Mouse (Mus musculus) adrenal gland, postnatal 36 days (tissue): ENCODE measurements around the gene Erbb2. TPM values are rescaled to one million over a fixed set of nuclear protein-coding genes. Genes with fewer than 3 reads are reported as not detected.

Experiments used
- DNase-seq, 2 experiments: peaks; one replicate each; pipeline ENCODE4 v3.0.0; 2021; ENCODE audit warnings: mixed read lengths in 1 of 2
- total RNA-seq, 2 experiments: library from RNA; stranded (reverse); gene quantifications; 2 replicates each; pipeline ENCODE4 v1.2.3; 2021

Erbb2 gene
- total RNA-seq, 2 experiments from 2014 or later, result 4.2 to 4.7 TPM

GRCm38 (mm10) chr11:98418939-98419547 lies 6.8 kb downstream of the Erbb2 start:
- DNase-seq, result no peak

DNA sequence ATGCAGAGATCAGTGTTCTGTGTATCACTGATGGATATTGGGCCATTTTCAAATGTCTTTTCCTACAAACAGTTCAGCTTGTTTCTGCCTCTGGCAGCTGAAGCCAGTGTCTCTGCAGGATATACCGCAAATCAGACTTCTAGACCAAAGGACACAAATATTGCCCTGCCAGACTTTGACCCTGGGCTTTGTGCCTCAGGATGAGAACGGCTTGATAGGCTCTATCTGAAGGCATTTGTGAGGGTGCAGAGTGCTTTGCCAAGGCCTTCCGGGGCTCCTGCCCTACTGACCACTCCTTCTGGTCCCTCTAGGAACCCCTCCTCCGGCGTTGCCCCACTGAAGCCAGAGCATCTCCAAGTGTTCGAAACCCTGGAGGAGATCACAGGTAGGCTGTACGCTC lies 14.3 kb downstream of the Erbb2 start:
- no peak for DNase-seq

- no peak for DNase-seq
Observed at GRCm38 (mm10) chr11:98428436-98428835, 16.2 kb downstream of the Erbb2 start.

DNA sequence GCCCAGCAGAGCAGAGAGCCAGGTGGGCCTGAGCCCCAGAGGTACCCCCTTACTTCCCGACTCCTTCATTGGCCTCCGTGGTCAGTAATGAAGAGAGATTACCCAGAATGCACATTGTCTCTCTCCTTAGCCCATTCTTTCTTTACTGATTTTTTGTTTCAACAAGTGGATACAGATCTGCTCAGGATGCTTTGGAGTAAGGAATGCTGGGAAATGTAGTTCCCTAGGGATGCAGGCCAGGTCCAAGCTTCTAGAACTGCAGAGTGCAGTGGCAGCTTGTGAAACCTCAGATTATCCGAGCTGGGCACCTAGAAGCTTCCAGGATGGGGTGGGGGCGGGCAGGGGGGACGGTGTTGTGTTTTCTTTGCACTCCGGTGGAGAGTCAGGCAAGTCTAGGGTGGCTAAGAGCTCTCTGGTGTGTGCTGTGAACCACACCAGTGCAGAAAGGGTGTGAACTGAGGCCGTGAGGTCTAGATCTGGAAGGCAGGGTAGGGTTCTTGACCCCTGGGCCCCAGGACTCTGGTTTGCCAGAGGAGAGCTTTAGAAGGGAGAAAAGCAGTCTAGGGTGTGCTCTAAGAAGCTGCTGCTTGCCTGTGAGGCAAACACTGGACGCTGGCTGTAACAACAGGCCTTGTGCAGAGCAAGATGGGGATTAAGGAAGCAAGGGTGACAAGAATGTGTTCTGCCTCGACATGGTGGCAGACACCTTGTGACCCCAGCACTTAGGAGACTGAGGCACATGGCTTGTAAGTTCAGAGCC lies 19.7 kb downstream of the Erbb2 start:
- no peak for DNase-seq

- no peak for DNase-seq
Observed at GRCm38 (mm10) chr11:98435723-98436122, 23.5 kb downstream of the Erbb2 start.

DNA sequence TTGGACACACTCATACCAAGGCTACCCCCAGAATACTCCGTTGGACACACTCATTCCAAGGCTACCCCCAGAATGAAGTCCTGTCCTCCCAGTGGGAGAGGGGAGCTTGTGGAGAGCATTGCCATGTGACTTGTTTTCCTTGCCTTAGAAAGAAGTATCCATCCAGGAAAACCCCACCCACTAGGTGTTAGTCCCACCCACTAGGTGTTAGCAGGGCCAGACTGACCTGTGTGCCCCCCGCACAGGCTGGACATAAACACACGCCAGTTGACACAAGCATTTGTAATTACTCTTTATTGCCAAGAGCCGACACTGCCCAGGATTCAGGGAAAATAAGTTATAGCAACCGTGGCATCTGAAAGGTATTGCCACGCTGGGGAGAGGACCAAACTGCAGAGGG lies 25.2 kb downstream of the Erbb2 start:
- DNase-seq, result no peak

GRCm38 (mm10) chr11:98438331-98439158 lies 26.3 kb downstream of the Erbb2 start, which contains the start of gene Mien1:
Gene Mien1, minus strand, starts transcription at chr11:98438991.
- DNase-seq, result peak; percentile 95 to 97

- no peak for DNase-seq
Observed at GRCm38 (mm10) chr11:98443688-98444087, 31.4 kb downstream of the Erbb2 start.

- DNase-seq, result no peak
Observed at GRCm38 (mm10) chr11:98445238-98445637, 33.0 kb downstream of the Erbb2 start.

- no peak for DNase-seq
Observed at GRCm38 (mm10) chr11:98445679-98446078, 33.4 kb downstream of the Erbb2 start.

DNA sequence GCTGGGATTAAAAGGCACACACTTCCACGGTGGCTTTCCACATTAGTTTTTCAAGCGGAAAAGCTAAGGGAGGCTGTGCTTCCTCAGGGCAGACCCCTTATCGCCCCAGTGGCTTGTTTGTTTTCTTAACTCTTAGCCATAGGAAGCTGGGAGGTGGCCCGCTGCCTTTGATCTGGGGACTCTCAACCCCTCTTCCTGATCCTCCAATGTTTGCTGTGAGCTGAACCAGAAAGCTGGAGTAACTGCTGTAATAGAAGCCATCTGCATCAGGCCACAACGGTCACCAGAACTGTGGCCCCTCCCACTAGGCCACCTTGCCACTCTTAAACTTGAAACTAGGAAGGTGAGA lies 33.9 kb downstream of the Erbb2 start, which contains the start of gene Grb7:
Gene Grb7 (plus strand): TSS at position 182 of the 349 bp plus-strand sequence.
- no peak for DNase-seq

- DNase-seq, result peak in 1 of 2 experiments; percentile 11
Observed at GRCm38 (mm10) chr11:98446562-98447474, 34.5 kb downstream of the Erbb2 start.

DNA sequence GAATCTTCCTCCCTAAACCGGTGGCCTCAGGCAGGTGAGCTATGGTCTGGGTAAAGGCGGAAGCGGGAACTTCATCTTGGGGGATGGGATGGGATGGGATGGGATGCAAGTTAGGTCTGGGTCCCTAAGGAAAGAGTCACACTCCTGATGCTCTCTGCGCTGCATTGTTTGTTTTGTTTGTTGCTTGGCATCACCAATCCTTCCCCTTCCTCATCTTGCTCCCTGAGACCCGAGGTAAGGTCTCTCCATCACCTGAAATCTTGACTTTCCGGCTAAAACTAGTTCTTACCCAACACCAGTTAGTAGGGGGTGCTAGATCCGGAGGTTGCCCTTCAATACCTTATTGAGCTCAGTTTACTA lies 35.2 kb downstream of the Erbb2 start:
- DNase-seq, result no peak

- DNase-seq, result no peak
Observed at GRCm38 (mm10) chr11:98448191-98448790, 36.0 kb downstream of the Erbb2 start.

DNA sequence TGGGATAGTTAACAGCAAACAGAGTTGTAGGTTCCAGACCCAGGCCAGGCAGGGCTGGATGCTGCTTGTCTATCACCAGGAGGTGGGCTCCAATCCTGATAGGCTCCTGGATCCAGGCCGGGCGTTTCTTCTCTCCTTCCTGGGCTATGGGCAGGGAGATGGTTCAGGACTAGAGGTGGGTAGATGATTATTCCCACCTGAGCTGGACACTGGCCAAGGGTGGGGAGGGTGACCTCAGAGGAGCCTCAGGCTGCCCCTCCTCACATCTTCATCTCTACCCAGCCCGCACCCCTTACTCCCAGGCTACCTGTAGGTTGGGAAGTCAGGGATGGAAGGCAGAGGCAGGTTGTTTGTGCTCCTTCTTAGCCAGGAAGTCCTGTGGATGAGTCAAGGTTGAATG lies 37.1 kb downstream of the Erbb2 start:
- no peak for DNase-seq

GRCm38 (mm10) chr11:98449921-98450771 lies 37.9 kb downstream of the Erbb2 start:
- peak in 1 of 2 experiments; percentile 17 for DNase-seq

GRCm38 (mm10) chr11:98455484-98455883 lies 43.2 kb downstream of the Erbb2 start:
- no peak for DNase-seq

DNA sequence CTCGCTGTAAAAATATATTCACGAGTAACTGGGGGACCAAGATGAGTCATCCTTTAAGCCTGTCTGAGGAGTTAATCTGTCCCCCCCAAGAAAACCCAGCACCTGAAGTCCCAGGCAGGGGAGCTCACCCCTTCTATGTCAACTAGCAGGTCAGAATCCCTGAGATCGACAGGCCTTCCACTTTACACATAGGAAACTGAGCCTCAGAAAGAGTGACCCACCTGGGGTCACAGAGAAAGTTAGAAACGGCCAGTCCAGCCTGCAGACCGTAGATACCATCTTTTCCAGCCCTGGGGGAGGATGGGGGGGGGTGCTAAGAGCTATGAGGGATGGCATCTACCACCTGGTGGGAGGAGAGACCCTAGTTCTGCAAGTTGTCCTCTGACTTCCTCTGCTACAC lies 44.3 kb downstream of the Erbb2 start:
- no peak for DNase-seq

DNA sequence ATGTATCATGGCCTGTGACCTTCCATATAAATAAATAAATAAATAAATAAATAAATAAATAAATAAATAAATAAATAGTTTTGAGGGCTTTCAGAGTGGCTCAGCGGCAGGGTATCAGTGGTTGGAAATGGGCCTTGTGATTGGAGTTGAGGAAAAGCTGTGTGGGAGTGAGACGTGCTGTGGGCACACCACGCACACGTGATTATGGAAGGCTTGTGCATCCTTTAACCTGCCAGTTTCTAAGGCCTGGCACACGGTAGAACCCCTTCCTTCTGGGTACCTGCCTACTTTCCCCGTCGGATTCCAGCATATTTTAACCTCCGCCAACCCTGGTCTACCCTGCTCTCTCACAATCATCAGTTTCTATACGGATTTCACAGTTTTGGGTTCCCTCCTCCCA lies 44.7 kb downstream of the Erbb2 start:
- no peak for DNase-seq

GRCm38 (mm10) chr11:98457367-98458120 lies 45.3 kb downstream of the Erbb2 start:
- DNase-seq, result peak; percentile 85 to 91
